Mouse (Mus musculus) layer of hippocampus, adult 8-10 months (tissue): ENCODE measurements around the gene Baiap2. TPM values are rescaled to one million over a fixed set of nuclear protein-coding genes. Genes with fewer than 3 reads are reported as not detected.

Experiments used
- DNase-seq, 2 experiments: peaks; one replicate each; pipeline ENCODE4 v3.0.0; 2022; ENCODE audit warnings: low spot score in 2 of 2
- microRNA-seq, 2 experiments: library from miRNA; unstranded; fragments of <30 nt; microRNA quantifications; one replicate each; pipeline ENCODE4 v1.2.0; 2022
- total RNA-seq, 4 experiments: library from RNA; stranded (reverse); gene quantifications; 2 replicates each; pipeline ENCODE4 v1.2.4; 2022

The Baiap2 gene
- total RNA-seq, 4 experiments from 2014 or later = 170 to 244 (median 215) TPM

DNA sequence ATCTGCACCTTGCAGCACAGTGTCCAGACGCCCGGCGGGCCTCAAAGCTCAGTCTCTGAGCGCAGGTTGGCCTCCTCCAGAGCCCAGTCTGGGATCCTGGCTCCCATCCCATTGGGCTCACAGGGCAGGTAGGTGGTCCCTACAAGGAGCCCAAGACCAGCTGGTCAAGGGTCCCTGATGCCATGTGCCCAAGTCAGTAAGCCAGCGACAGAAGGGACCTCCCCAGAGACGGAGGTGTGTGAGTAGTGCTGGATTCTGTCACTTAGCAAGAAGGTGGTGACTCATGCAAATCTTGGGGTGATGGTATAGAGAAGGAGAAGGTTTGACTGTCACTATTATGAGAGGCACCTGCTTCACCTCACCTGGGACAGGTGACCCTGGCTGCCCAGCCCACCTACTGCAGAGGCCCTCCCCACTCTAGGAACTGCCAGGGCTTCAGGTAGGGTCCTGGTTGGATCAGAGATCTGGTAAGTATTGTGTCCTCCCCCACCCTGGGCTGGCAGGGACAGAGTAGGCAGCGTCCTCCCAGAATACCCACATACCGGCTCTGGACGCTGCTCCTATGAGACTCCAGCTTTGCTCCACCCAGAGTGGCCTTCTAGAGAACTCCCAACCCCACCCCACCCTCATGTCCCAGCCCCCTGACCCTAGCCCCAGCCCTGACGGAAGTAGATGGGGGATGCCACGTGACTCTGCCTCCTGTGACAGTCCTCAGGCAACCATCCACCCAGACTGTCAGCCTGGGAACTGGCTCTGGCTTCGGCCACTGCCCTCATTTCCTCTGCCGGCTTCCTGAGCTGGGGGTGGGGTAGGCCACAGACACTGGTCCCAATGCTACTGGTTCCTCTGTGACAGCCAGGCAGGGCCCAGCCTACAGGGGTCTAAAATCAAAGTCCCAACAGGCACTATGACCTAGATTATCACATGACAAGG is 98.9 kb downstream of the Baiap2 start:
- DNase-seq = no peak

- no peak for DNase-seq
Observed at GRCm38 (mm10) chr11:120042141-120042838, 99.7 kb downstream of the Baiap2 start.

DNA sequence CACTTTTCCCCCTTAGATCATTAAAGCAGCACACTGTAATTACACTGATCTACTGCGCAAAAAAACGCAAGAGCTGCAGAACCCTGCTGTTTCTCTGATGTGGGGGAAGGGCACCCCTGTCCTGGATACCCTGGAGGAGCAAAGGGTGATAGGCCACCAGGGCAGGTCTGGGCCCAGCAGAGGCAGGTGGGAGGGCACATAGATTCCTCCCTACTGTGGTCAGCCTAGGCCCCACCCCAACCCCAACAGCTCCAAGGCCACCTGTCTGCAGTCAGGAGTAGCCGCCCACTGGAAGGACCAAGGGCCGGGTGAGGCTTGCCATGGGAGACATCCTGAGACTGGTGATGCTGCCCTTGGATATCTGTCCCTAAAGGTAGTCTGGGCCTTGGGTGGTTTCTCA is 102.8 kb downstream of the Baiap2 start:
- DNase-seq = no peak

GRCm38 (mm10) chr11:120045839-120046552 is 103.4 kb downstream of the Baiap2 start:
- no peak for DNase-seq

DNA sequence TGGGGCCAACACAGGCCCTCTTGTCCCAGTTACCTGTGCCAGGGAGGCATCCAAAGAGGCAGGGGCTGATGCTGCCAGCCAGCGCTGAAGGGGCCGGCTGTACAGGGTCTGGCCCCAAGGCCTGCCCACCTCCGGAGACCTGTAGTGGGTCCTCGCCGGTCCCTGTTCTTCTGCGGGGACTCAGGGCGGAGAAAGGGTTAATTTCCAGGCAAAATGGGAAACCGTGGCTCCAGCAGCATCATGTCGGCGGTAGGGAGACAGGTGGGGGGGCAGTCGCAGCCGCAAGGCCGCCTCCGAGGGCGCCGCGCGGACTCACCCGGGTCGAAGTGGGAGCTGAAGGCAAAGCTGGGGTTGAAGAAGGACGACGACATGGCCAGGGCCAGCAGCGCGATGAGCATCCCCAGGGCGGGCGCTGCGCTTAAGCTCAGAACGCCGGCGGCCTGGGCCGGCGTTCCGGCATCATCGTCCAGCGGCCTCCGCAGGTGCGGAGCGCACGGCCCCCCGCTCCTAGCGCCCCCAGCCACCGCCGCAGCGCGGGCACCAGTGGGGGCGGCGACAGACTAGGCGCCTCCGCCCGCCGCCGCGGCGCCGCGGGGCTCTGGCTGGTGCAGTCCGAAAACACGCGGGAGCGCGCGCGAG is 104.1 kb downstream of the Baiap2 start, which contains the start of gene Aatk:
Aatk (minus strand) TSS at position 615 of the 639 bp plus-strand sequence.
- DNase-seq = no peak

DNA sequence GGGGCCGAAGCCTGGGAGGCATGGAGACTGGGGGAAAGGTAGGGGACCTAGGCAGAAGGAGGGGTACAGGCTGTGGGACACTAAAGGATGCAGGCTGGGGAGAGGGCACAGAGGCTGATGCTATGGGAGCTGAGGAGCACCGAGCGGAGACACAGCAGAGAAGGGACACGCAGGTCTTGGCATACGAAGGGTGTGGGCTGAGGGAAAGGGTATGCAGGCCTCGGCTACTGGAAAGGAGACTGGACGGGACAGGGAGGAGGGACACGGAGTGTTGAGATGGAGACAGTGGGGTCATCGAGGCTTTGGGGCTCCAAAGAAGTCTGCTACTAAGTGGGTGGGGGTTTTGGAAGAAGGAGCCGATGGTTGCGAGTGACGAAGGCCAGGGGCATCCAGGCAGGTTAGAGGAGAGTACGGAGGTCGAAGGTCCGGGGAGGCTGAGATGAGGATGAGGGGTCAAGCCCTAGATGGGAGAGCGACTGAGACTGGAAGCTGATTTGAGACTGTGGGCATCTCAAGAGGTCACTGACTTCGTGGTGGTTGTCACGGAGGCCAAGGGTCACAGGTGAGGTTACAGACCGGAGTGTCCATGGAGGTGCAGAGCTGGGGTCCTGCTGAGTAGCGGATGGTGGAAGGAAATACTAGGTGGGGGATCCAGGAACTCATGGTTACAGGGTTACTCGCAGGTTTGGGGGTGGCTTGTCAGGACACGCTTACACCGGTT is 105.1 kb downstream of the Baiap2 start:
- no peak for DNase-seq

- DNase-seq = no peak
Observed at GRCm38 (mm10) chr11:120048252-120048556, 105.6 kb downstream of the Baiap2 start.

- DNase-seq = no peak
Observed at GRCm38 (mm10) chr11:120049067-120049466, 106.5 kb downstream of the Baiap2 start.

- DNase-seq = no peak
Observed at GRCm38 (mm10) chr11:120051124-120051811, 108.7 kb downstream of the Baiap2 start.

DNA sequence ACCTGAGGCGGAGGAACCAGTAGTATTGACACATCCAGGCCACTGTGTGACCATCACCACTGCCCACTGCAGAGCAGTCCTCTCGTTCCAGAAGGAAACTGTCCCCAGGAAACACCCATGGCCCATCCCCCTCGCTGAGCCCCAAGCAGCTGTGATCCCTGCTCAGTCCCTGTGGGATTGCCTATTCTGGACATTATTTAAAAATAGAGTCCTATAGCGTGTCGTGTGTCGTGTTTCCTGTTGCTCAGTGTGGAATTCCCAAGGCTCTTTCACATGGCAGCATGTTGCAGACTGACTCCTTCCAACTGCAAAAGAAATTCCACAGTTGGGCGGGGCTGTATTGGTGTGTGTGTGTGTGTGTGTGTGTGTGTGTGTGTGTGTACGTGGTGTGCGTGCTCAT is 109.7 kb downstream of the Baiap2 start:
- DNase-seq = no peak

DNA sequence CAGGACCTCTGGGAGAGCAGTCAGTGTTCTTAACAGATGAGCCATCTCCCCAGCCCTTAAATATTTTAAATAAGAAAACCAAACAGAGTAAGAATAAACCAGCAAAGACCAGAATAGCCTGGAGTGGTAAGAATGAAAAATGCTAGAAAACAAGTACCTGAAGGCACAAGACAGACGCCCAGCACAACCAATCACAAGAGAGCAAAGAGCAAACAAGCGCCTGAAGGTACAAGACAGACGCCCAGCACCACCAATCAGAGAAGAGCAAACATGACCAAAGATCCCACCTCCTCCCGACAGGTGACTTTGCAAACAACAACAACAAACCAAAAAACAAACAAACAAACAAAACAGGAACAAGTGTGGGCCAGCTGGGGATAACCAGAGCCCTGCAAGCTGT is 111.3 kb downstream of the Baiap2 start:
- DNase-seq = no peak

DNA sequence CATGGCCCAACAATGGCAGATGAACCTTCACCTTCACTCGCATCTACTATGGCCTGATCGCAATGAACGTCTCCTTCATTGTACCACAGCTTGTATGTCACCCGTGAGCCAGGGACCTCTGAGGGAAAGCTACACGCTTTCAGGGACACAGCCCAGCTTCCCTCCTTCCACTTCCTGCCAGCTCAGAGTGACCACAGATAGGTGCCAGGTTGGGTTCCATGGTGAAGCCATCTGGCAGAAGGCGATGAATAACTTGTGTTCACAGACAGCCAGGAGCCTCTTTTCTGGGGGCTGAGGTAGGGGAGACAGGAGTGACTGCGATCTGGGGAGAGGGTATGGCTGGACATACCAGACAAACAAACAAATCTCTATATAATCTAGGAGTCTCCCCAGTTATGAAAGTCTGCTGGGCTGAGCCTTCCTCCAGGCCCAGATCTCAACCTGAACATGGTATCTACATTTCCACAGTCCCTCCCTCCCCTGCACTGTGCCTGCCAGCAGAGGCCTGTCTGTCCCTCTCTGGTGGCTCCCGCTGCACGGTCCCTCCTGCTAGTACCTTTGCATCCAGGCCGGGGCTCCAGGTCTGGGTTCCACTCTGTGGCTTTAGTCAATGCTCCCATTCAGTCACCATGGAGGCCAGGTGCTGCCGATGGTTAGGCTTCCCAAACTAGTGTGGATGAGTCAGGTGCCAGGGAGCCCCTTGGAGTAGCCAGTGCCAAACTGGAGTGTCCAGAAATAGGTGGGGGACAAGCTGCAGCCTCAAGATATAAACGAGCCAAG is 113.6 kb downstream of the Baiap2 start:
- DNase-seq = no peak

Small RNA genes within 50 kb of the gene (microRNA-seq; reads per million reads assigned to microRNA genes)
- 0 reads per million in 2 experiments for gene Mir3065
- gene Mir338 = 0 reads per million in 2 experiments

Other genes starting within 250 kb of the Baiap2 start
- 10 to 100 TPM; 31.5 to 39.5 (median 37.3) TPM for gene Chmp6, start 29.3 kb upstream of the Baiap2 start, total RNA-seq
- 100 to 1,000 TPM; 217 to 247 (median 224) TPM for gene Aatk, start 104.4 kb downstream of the Baiap2 start, total RNA-seq
- gene Cep131, start 144.1 kb downstream of the Baiap2 start, total RNA-seq = 10 to 100 TPM; 34.0 to 41.5 (median 35.9) TPM
- 10 to 100 TPM; 17.7 to 18.2 (median 18.0) TPM for gene Tepsin, start 156.0 kb downstream of the Baiap2 start, total RNA-seq
- 10 to 100 TPM; 17.8 to 46.9 (median 30.6) TPM for gene Ndufaf8, start 156.2 kb downstream of the Baiap2 start, total RNA-seq
- gene Slc38a10, start 208.6 kb downstream of the Baiap2 start, total RNA-seq = 10 to 100 TPM; 83.1 to 95.2 (median 88.8) TPM